Mouse (Mus musculus) erythroid progenitor cell, adult 5-6 weeks (primary cell): ENCODE measurements around the gene Robo1. TPM values are rescaled to one million over a fixed set of nuclear protein-coding genes. Genes with fewer than 3 reads are reported as not detected.

Experiments used
- ATAC-seq: replicated peaks from 2 replicates; pipeline ENCODE4 v1.8.0; 2016; ENCODE audit warnings: moderate number of reproducible peaks, mild to moderate bottlenecking, moderate TSS enrichment, inconsistent platforms; ENCODE audit not compliant: poor library complexity, low FRiP score, severe bottlenecking
- total RNA-seq, 2 experiments: library from RNA; stranded (forward) in 1 of 2; stranded (reverse) in 1 of 2; fragments of 150-400 nt in 1 of 2; fragments of 186-747, 209-891 nt in 1 of 2; gene quantifications; 2 replicates each; pipeline versions ENCODE4 v1.2.3 to v1.2.4; 2015 to 2017; ENCODE audit warnings: low replicate concordance in 2 of 2

Robo1 gene
- total RNA-seq, 2 experiments from 2014 or later, result not detected

- ATAC-seq, result no peak
Observed at GRCm38 (mm10) chr16:72664233-72664613, 356.1 kb downstream of the Robo1 start.

- no peak for ATAC-seq
Observed at GRCm38 (mm10) chr16:72664806-72665205, 356.7 kb downstream of the Robo1 start.

GRCm38 (mm10) chr16:72665454-72665853 lies 357.3 kb downstream of the Robo1 start:
- no peak for ATAC-seq

GRCm38 (mm10) chr16:72670240-72671038 lies 362.3 kb downstream of the Robo1 start:
- no peak for ATAC-seq

- no peak for ATAC-seq
Observed at GRCm38 (mm10) chr16:72677234-72677633, 369.1 kb downstream of the Robo1 start.

- no peak for ATAC-seq
Observed at GRCm38 (mm10) chr16:72678450-72678849, 370.3 kb downstream of the Robo1 start.

- no peak for ATAC-seq
Observed at GRCm38 (mm10) chr16:72678947-72679558, 370.9 kb downstream of the Robo1 start.

- no peak for ATAC-seq
Observed at GRCm38 (mm10) chr16:72685604-72686479, 377.7 kb downstream of the Robo1 start.

- ATAC-seq, result no peak
Observed at GRCm38 (mm10) chr16:72686480-72687053, 378.5 kb downstream of the Robo1 start.

GRCm38 (mm10) chr16:72687651-72688050 lies 379.5 kb downstream of the Robo1 start:
- ATAC-seq, result no peak

GRCm38 (mm10) chr16:72688185-72688681 lies 380.1 kb downstream of the Robo1 start:
- no peak for ATAC-seq

- ATAC-seq, result no peak
Observed at GRCm38 (mm10) chr16:72691909-72692308, 383.8 kb downstream of the Robo1 start.

- ATAC-seq, result no peak
Observed at GRCm38 (mm10) chr16:72693446-72694274, 385.6 kb downstream of the Robo1 start.

GRCm38 (mm10) chr16:72694787-72695186 lies 386.7 kb downstream of the Robo1 start:
- ATAC-seq, result no peak

GRCm38 (mm10) chr16:72699238-72700006 lies 391.3 kb downstream of the Robo1 start:
- no peak for ATAC-seq

GRCm38 (mm10) chr16:72700297-72700696 lies 392.2 kb downstream of the Robo1 start:
- no peak for ATAC-seq

GRCm38 (mm10) chr16:72703486-72703885 lies 395.4 kb downstream of the Robo1 start:
- ATAC-seq, result no peak

GRCm38 (mm10) chr16:72705851-72706250 lies 397.7 kb downstream of the Robo1 start:
- ATAC-seq, result no peak
